Mouse (Mus musculus): ENCODE results near the gene Tcfl5.

DNA sequence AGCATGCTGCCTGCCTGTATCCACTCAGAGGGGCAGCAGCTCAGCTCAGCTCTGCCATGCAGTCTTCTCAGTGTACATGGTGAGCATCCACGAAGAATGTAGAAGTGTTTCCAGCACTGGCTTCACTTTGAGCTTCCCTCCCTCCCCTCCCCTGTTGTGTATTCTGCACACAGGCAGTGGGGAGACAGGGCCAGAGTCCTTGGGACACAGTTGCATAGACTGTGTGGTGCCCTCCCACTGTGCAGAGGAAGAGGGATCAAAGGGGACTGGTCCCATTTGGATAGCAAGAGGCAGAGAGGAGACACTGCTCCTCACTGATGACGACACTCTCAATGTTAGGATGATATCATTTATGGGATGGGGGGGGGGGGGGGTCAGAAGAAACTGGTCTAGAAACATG, 38.7 kb upstream of the Tcfl5 start:
- TF ChIP-seq CTCF (IDR thresholded peaks at IDR 0.05; ENCODE audit: extremely low read depth, insufficient read depth, low read length), result no peak
- no peak for TF ChIP-seq POLR2A (IDR thresholded peaks at IDR 0.05; ENCODE audit: extremely low read depth, insufficient read depth, low read length)
